Mouse (Mus musculus): Measurements from ENCODE around the gene Gm732. TPM values are rescaled to one million over a fixed set of nuclear protein-coding genes. Genes with fewer than 3 reads are reported as not detected.

Gene Gm732
- not detected in 2 replicates for polyA plus RNA-seq (2015; fragmentation: Nextera tagmentation; extraction: Ambion mirVana)

DNA sequence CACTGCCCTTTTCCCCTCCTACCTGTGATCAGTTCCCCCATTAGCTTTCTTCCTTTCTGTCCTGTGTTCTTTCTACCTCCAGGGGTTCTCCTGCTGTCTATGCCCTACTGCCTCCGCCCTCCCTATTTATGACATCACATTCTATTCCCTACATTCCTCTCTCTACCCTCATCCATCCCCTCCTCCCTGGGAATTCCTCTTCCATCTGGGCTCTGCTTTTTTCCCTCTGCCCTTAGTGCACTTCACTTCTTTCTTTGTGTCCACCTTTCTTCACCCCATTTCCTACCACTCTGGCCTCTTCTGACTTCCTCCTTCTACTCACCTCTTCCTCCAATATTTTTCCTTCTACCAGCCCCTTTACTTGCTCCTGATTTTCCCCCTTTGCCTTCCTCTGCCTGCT lies at the start of gene Gm732:
Gene Gm732 (minus strand): TSS at position 101 of the 400 bp plus-strand sequence.
- WGBS = 53% methylated on average over 1 of the region's 1 CpGs
- Histone ChIP-seq H3K4me2 (replicated peaks; ENCODE audit: low read depth, low read length) (no peak within 1 kb of the TSS), H3K36me3 (ENCODE audit: insufficient read depth, low read length) (no peaks in the 10 kb centered on the region), H3K27me3 (ENCODE audit: insufficient read depth, low read length) (no peaks in the 10 kb centered on the region), H3K27ac (ENCODE audit: low read length) (no peak within 1 kb of the TSS), H3K9ac (replicated peaks; ENCODE audit: low read length) (no peak within 1 kb of the TSS), H3K9me3 (ENCODE audit: low read length) (no peaks in the 10 kb centered on the region), H3K4me1 (ENCODE audit: insufficient read depth, low read length) (no peaks in the 10 kb centered on the region), H3K4me3 (ENCODE audit: low read length) (no peak within 1 kb of the TSS)
- no peak for ATAC-seq (ENCODE audit: low FRiP score, low TSS enrichment)

Other genes starting within 250 kb of the Gm732 start
- gene Tent5d, start 155.9 kb downstream of the Gm732 start, polyA plus RNA-seq (2015; fragmentation: Nextera tagmentation; extraction: Ambion mirVana) = 0.21 TPM in 1 of 2 replicates, not detected in the other
- 9.5 and 11.4 TPM in 2 replicates for gene 2610002M06Rik, start 132.1 kb downstream of the Gm732 start, polyA plus RNA-seq (2015; fragmentation: Nextera tagmentation; extraction: Ambion mirVana)

Data from kidney, embryonic 16.5 days (tissue).